Mouse (Mus musculus): ENCODE data around the gene Gnaz. TPM values are rescaled to one million over a fixed set of nuclear protein-coding genes. Genes with fewer than 3 reads are reported as not detected.

The Gnaz gene
- polyA plus RNA-seq (2012) = not detected in 2 replicates

- TF ChIP-seq GATA1 (IDR thresholded peaks at IDR 0.05; ENCODE audit: low read length) = no peak
Observed at GRCm38 (mm10) chr10:74966850-74967451, at the start of gene Gnaz. Gene Gnaz (plus strand): TSS chr10:74967177.

- no peak for TF ChIP-seq GATA1 (IDR thresholded peaks at IDR 0.05; ENCODE audit: low read length)
Observed at GRCm38 (mm10) chr10:74919277-74919676, 47.7 kb upstream of the Gnaz start.

- TF ChIP-seq GATA1 (IDR thresholded peaks at IDR 0.05; ENCODE audit: low read length) = no peak
Observed at GRCm38 (mm10) chr10:74920853-74921567, 46.0 kb upstream of the Gnaz start.

- no peak for TF ChIP-seq GATA1 (IDR thresholded peaks at IDR 0.05; ENCODE audit: low read length)
Observed at GRCm38 (mm10) chr10:74921614-74922013, 45.4 kb upstream of the Gnaz start.

- no peak for TF ChIP-seq GATA1 (IDR thresholded peaks at IDR 0.05; ENCODE audit: low read length)
Observed at GRCm38 (mm10) chr10:74922763-74923162, 44.2 kb upstream of the Gnaz start.

- no peak for TF ChIP-seq GATA1 (IDR thresholded peaks at IDR 0.05; ENCODE audit: low read length)
Observed at GRCm38 (mm10) chr10:74924274-74924673, 42.7 kb upstream of the Gnaz start.

- TF ChIP-seq GATA1 (IDR thresholded peaks at IDR 0.05; ENCODE audit: low read length) = no peak
Observed at GRCm38 (mm10) chr10:74925324-74925723, 41.7 kb upstream of the Gnaz start.

GRCm38 (mm10) chr10:74928276-74928675 lies 38.7 kb upstream of the Gnaz start:
- no peak for TF ChIP-seq GATA1 (IDR thresholded peaks at IDR 0.05; ENCODE audit: low read length)

GRCm38 (mm10) chr10:74929578-74929977 lies 37.4 kb upstream of the Gnaz start:
- TF ChIP-seq GATA1 (IDR thresholded peaks at IDR 0.05; ENCODE audit: low read length) = no peak

- TF ChIP-seq GATA1 (IDR thresholded peaks at IDR 0.05; ENCODE audit: low read length) = no peak
Observed at GRCm38 (mm10) chr10:74930541-74930940, 36.4 kb upstream of the Gnaz start.

GRCm38 (mm10) chr10:74931631-74932030 lies 35.3 kb upstream of the Gnaz start:
- no peak for TF ChIP-seq GATA1 (IDR thresholded peaks at IDR 0.05; ENCODE audit: low read length)

- TF ChIP-seq GATA1 (IDR thresholded peaks at IDR 0.05; ENCODE audit: low read length) = no peak
Observed at GRCm38 (mm10) chr10:74932487-74932886, 34.5 kb upstream of the Gnaz start.

- no peak for TF ChIP-seq GATA1 (IDR thresholded peaks at IDR 0.05; ENCODE audit: low read length)
Observed at GRCm38 (mm10) chr10:74933548-74934190, 33.3 kb upstream of the Gnaz start.

- no peak for TF ChIP-seq GATA1 (IDR thresholded peaks at IDR 0.05; ENCODE audit: low read length)
Observed at GRCm38 (mm10) chr10:74934521-74934920, 32.5 kb upstream of the Gnaz start.

- no peak for TF ChIP-seq GATA1 (IDR thresholded peaks at IDR 0.05; ENCODE audit: low read length)
Observed at GRCm38 (mm10) chr10:74935016-74935415, 32.0 kb upstream of the Gnaz start.

- TF ChIP-seq GATA1 (IDR thresholded peaks at IDR 0.05; ENCODE audit: low read length) = no peak
Observed at GRCm38 (mm10) chr10:74937003-74937790, 29.8 kb upstream of the Gnaz start.

Data from G1E-ER4 (cell line).